Mouse (Mus musculus) C2C12 (cell line): ENCODE data around the gene Sco1.

ENCODE experiments used
- CTCF ChIP-seq: IDR thresholded peaks from one replicate; pipeline ENCODE4 v1.5.1; 2011; ENCODE audit not compliant: control insufficient read depth, insufficient read depth, insufficient read length
- MAX ChIP-seq: IDR thresholded peaks from one replicate; pipeline ENCODE4 v1.6.1; 2011; ENCODE audit warnings: mild to moderate bottlenecking, control low read depth
- USF1 ChIP-seq: IDR thresholded peaks from one replicate; pipeline ENCODE4 v1.6.1; 2011; ENCODE audit warnings: low read depth, mild to moderate bottlenecking, control low read depth, moderate library complexity

DNA sequence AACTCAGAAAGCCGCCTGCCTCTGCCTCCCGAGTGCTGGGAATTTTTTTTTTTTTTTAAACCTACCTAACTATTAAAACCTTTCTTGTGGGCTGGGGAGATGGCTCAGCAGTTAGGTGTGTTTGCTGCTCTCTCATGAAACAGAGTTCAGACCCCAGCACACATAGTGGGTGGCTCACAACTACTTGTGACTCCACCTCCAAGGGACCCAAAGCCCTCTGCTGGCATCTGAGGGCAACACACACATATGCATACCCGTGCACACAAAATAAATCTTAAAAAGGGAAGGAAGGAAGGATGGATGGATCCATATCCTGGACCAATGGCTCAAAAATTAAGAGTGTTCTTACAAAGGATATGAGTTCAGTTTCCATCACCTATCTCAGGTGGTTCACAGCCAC lies 3.2 kb upstream of the Sco1 start:
- TF ChIP-seq CTCF: no peak
- no peak for TF ChIP-seq MAX
- no peak for TF ChIP-seq USF1
